Mouse (Mus musculus): ENCODE measurements at regions not wholly inside any gene's neighbourhood (a gene's known extent, or its start where the extent isn't known, plus 50 kb on each side); places are given as distances from the start of the nearest gene placed in this dataset.

GRCm38 (mm10) chr10:99395411-99395810, 132.4 kb downstream of the Dusp6 start:
- Histone ChIP-seq H3K4me1 (replicated peaks) (no peaks in the 10 kb centered on the region), H3K4me3 (replicated peaks) (no peak overlapping the region), H3K36me3 (0 out of 2 replicates have a peak, but pooled peaks cover 3% of the 10 kb centered on the region), H3K27me3 (no peaks in the 10 kb centered on the region), H3K27ac (no peak overlapping the region), H3K9ac (replicated peaks) (no peak overlapping the region), H3K9me3 (0 out of 2 replicates have a peak, but pooled peaks cover 3% of the 10 kb centered on the region), H3K4me2 (replicated peaks) (no peak overlapping the region)
- no peak for ATAC-seq
- 92% methylated on average over 1 of the region's 1 CpGs for WGBS

- 96% methylated on average over 3 of the region's 3 CpGs for WGBS
- ATAC-seq, result no peak
- Histone ChIP-seq H3K27me3 (no peaks in the 10 kb centered on the region), H3K4me1 (replicated peaks) (no peaks in the 10 kb centered on the region), H3K9me3 (0 out of 2 replicates have a peak, but pooled peaks cover 3% of the 10 kb centered on the region), H3K36me3 (0 out of 2 replicates have a peak, but pooled peaks cover 3% of the 10 kb centered on the region), H3K9ac (replicated peaks) (no peak overlapping the region), H3K4me2 (replicated peaks) (no peak overlapping the region), H3K4me3 (replicated peaks) (no peak overlapping the region), H3K27ac (no peak overlapping the region)
These were observed 133.6 kb downstream of the Dusp6 start for GRCm38 (mm10) chr10:99396630-99397029.

GRCm38 (mm10) chr10:99400076-99400475, 137.0 kb downstream of the Dusp6 start:
- 0 out of 2 replicates have a peak, but pooled peaks cover 3% of the 10 kb centered on the region for H3K36me3 ChIP-seq
- H3K4me2 ChIP-seq (replicated peaks), result no peak overlapping the region
- no peak overlapping the region for H3K9ac ChIP-seq (replicated peaks)
- H3K27ac ChIP-seq, result no peak overlapping the region
- H3K4me1 ChIP-seq (replicated peaks), result no peaks in the 10 kb centered on the region
- WGBS, result 95% methylated on average over 6 of the region's 6 CpGs
- ATAC-seq, result no peak
- no peaks in the 10 kb centered on the region for H3K27me3 ChIP-seq
- H3K4me3 ChIP-seq (replicated peaks), result no peak overlapping the region
- 0 out of 2 replicates have a peak, but pooled peaks cover 3% of the 10 kb centered on the region for H3K9me3 ChIP-seq

GRCm38 (mm10) chr10:99406764-99407163, 143.7 kb downstream of the Dusp6 start:
- 94% methylated on average over 2 of the region's 2 CpGs for WGBS
- H3K27me3 ChIP-seq, result no peaks in the 10 kb centered on the region
- no peak overlapping the region for H3K27ac ChIP-seq
- H3K9me3 ChIP-seq, result no peaks in the 10 kb centered on the region
- no peak overlapping the region for H3K9ac ChIP-seq (replicated peaks)
- H3K4me1 ChIP-seq (replicated peaks), result no peaks in the 10 kb centered on the region
- H3K4me2 ChIP-seq (replicated peaks), result no peak overlapping the region
- no peak for ATAC-seq
- no peaks in the 10 kb centered on the region for H3K36me3 ChIP-seq
- no peak overlapping the region for H3K4me3 ChIP-seq (replicated peaks)

GRCm38 (mm10) chr10:99408786-99409185, 145.8 kb downstream of the Dusp6 start:
- no peak overlapping the region for H3K9ac ChIP-seq (replicated peaks)
- 90% methylated on average over 2 of the region's 2 CpGs for WGBS
- no peak overlapping the region for H3K4me2 ChIP-seq (replicated peaks)
- H3K9me3 ChIP-seq, result no peaks in the 10 kb centered on the region
- H3K27ac ChIP-seq, result no peak overlapping the region
- no peaks in the 10 kb centered on the region for H3K36me3 ChIP-seq
- no peak for ATAC-seq
- H3K4me1 ChIP-seq (replicated peaks), result no peaks in the 10 kb centered on the region
- H3K4me3 ChIP-seq (replicated peaks), result no peak overlapping the region
- no peaks in the 10 kb centered on the region for H3K27me3 ChIP-seq

- no peak overlapping the region for H3K27ac ChIP-seq
- H3K4me2 ChIP-seq (replicated peaks), result no peak overlapping the region
- H3K4me3 ChIP-seq (replicated peaks), result no peak overlapping the region
- H3K27me3 ChIP-seq, result no peaks in the 10 kb centered on the region
- no peaks in the 10 kb centered on the region for H3K36me3 ChIP-seq
- no peak overlapping the region for H3K9ac ChIP-seq (replicated peaks)
- no peak for ATAC-seq
- WGBS, result 87% methylated on average over 11 of the region's 11 CpGs
- H3K4me1 ChIP-seq (replicated peaks), result no peaks in the 10 kb centered on the region
- no peaks in the 10 kb centered on the region for H3K9me3 ChIP-seq
These were observed 146.7 kb downstream of the Dusp6 start for GRCm38 (mm10) chr10:99409744-99410143.

GRCm38 (mm10) chr10:99410754-99411153, 147.7 kb downstream of the Dusp6 start:
- H3K27me3 ChIP-seq, result no peaks in the 10 kb centered on the region
- ATAC-seq, result no peak
- WGBS, result 85% methylated on average over 3 of the region's 3 CpGs
- H3K4me2 ChIP-seq (replicated peaks), result no peak overlapping the region
- no peaks in the 10 kb centered on the region for H3K36me3 ChIP-seq
- no peak overlapping the region for H3K4me3 ChIP-seq (replicated peaks)
- H3K4me1 ChIP-seq (replicated peaks), result no peaks in the 10 kb centered on the region
- H3K9ac ChIP-seq (replicated peaks), result no peak overlapping the region
- no peaks in the 10 kb centered on the region for H3K9me3 ChIP-seq
- no peak overlapping the region for H3K27ac ChIP-seq

GRCm38 (mm10) chr10:99413455-99413854, 150.4 kb downstream of the Dusp6 start:
- Histone ChIP-seq H3K27me3 (no peaks in the 10 kb centered on the region), H3K27ac (no peak overlapping the region), H3K4me3 (replicated peaks) (no peak overlapping the region), H3K9ac (replicated peaks) (no peak overlapping the region), H3K4me1 (replicated peaks) (peaks cover 4% of the 10 kb centered on the region; the same call in 1 of the 2 replicates), H3K36me3 (no peaks in the 10 kb centered on the region), H3K4me2 (replicated peaks) (no peak overlapping the region), H3K9me3 (no peaks in the 10 kb centered on the region)
- ATAC-seq, result no peak
- 79% methylated on average over 3 of the region's 3 CpGs for WGBS

GRCm38 (mm10) chr10:99416271-99416670, 153.2 kb downstream of the Dusp6 start:
- H3K27me3 ChIP-seq, result no peaks in the 10 kb centered on the region
- no peak overlapping the region for H3K4me3 ChIP-seq (replicated peaks)
- ATAC-seq, result no peak
- WGBS, result 60% methylated on average over 8 of the region's 8 CpGs
- peaks cover 7% of the 10 kb centered on the region; the same call in 1 of the 2 replicates for H3K4me1 ChIP-seq (replicated peaks)
- H3K36me3 ChIP-seq, result no peaks in the 10 kb centered on the region
- no peak overlapping the region for H3K4me2 ChIP-seq (replicated peaks)
- no peaks in the 10 kb centered on the region for H3K9me3 ChIP-seq
- H3K27ac ChIP-seq, result no peak overlapping the region
- no peak overlapping the region for H3K9ac ChIP-seq (replicated peaks)

GRCm38 (mm10) chr10:99416896-99417479, 154.0 kb downstream of the Dusp6 start:
- Histone ChIP-seq H3K27ac (no peak overlapping the region), H3K9me3 (no peaks in the 10 kb centered on the region), H3K36me3 (no peaks in the 10 kb centered on the region), H3K27me3 (no peaks in the 10 kb centered on the region), H3K4me3 (replicated peaks) (no peak overlapping the region), H3K4me1 (replicated peaks) (peaks cover 7% of the 10 kb centered on the region; the same call in 1 of the 2 replicates), H3K4me2 (replicated peaks) (no peak overlapping the region), H3K9ac (replicated peaks) (no peak overlapping the region)
- WGBS, result 13% methylated on average over 3 of the region's 3 CpGs
- ATAC-seq, result no peak

GRCm38 (mm10) chr10:99417591-99417990, 154.6 kb downstream of the Dusp6 start:
- Histone ChIP-seq H3K9ac (replicated peaks) (no peak overlapping the region), H3K4me1 (replicated peaks) (peaks cover 7% of the 10 kb centered on the region; the same call in 1 of the 2 replicates), H3K4me2 (replicated peaks) (no peak overlapping the region), H3K4me3 (replicated peaks) (no peak overlapping the region), H3K36me3 (no peaks in the 10 kb centered on the region), H3K27ac (no peak overlapping the region), H3K9me3 (no peaks in the 10 kb centered on the region), H3K27me3 (no peaks in the 10 kb centered on the region)
- ATAC-seq, result no peak
- WGBS, result 39% methylated on average over 7 of the region's 7 CpGs

GRCm38 (mm10) chr10:99418497-99418896, 155.5 kb downstream of the Dusp6 start:
- ATAC-seq, result 0 out of 2 replicates have a peak, but pooled peaks have one; percentile 58
- Histone ChIP-seq H3K27me3 (no peaks in the 10 kb centered on the region), H3K9me3 (no peaks in the 10 kb centered on the region), H3K4me2 (replicated peaks) (no peak overlapping the region), H3K4me3 (replicated peaks) (no peak overlapping the region), H3K9ac (replicated peaks) (no peak overlapping the region), H3K4me1 (replicated peaks) (peaks cover 7% of the 10 kb centered on the region; the same call in 1 of the 2 replicates), H3K27ac (no peak overlapping the region), H3K36me3 (no peaks in the 10 kb centered on the region)

- no peak overlapping the region for H3K27ac ChIP-seq
These were observed 156.5 kb downstream of the Dusp6 start for GRCm38 (mm10) chr10:99419532-99419931.

More at GRCm38 (mm10) chr10:99419532-99419931, 156.5 kb downstream of the Dusp6 start:
- peaks cover 7% of the 10 kb centered on the region; the same call in 1 of the 2 replicates for H3K4me1 ChIP-seq (replicated peaks)
- H3K9me3 ChIP-seq, result no peaks in the 10 kb centered on the region
- ATAC-seq, result no peak
- H3K4me2 ChIP-seq (replicated peaks), result no peak overlapping the region
- H3K4me3 ChIP-seq (replicated peaks), result no peak overlapping the region
- WGBS, result 69% methylated on average over 7 of the region's 7 CpGs
- H3K27me3 ChIP-seq, result no peaks in the 10 kb centered on the region
- no peaks in the 10 kb centered on the region for H3K36me3 ChIP-seq
- H3K9ac ChIP-seq (replicated peaks), result no peak overlapping the region
